Mouse (Mus musculus) urinary bladder, postnatal 36 days (tissue): ENCODE results near the gene Tmem132b.

ENCODE experiments used
- DNase-seq, 2 experiments: peaks; one replicate each; pipeline ENCODE4 v3.0.0; 2022; ENCODE audit warnings: low spot score in 2 of 2, mixed read lengths in 1 of 2

Gene Tmem132b

GRCm38 (mm10) chr5:125758506-125758905 lies 226.9 kb downstream of the Tmem132b start:
- DNase-seq = no peak

GRCm38 (mm10) chr5:125766941-125767340 lies 235.4 kb downstream of the Tmem132b start:
- DNase-seq = no peak

DNA sequence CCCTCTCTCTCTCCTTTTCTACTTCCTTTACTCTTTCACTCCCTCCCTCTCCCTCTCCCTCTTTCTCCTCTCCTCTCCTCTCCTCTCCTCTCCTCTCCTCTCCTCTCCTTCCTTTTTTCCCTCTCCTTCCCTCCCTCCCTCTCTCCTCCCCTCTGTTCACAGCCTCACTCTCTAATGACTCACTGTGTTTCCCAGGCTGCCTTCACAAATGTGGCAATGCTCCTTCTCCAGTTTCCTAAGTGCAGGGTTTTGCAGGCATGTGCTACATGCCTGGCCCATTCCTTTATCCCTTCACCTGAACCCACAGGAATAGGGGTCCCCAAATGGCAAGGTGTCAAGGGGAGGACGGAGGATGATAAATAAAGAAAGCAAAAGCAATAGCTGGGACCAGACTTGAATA lies 236.4 kb downstream of the Tmem132b start:
- no peak for DNase-seq

DNA sequence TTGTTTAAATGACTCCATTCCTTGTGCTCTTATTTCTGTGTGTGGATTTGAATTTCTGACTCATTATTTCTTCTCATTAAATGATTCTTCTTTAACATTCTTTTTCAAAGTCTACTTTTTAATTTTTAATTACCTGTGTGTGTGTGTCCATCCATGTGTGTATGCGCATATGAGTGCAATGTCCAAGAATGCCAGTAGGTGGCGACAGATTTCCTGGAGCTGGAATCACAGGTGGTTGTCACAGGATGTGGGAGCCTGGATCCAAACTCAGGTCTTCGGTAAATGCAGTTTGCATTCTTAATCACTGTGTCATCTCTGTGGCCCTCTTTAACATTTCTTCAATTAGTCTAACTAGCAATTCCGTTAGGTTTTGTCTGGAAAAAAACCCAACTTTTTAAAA lies 240.7 kb downstream of the Tmem132b start:
- no peak for DNase-seq

DNA sequence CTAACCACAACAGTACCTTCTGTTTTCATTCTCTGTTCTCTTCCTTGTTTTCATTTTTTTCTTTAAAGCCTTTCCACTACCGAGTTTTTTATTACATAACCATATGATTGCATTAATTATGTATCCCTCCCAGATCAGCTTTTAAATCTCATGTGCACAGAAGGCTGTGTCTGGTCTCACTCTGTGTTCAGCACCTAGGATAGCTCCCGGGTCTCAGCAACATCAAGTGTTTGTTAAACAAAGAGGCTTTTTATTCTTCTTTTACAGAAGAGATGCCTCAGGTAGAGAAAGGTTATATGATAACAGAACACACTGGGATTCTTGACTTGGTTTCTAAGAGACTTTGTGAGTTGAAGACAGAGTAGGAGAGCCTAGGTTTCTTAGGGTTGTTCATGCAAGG lies 241.2 kb downstream of the Tmem132b start:
- no peak for DNase-seq

DNA sequence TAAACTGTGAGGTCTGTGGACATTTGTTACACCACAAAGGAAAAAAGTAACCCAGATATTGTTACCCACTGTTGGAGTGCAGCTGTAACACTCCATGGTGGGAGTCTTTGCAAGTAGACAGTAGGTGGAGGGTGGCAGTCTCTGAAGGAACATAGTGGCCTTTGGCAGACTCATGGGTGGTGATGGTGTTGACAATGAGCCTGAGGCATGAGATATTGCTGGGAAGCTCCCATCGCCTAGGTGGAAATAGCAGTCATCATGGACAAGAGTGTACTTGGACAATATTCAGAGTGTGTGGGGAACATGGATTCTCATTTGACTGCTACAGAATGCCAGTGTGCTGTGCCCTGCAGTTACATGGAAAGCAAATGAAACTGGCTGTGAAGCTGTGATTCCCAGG lies 248.8 kb downstream of the Tmem132b start:
- no peak for DNase-seq

- no peak for DNase-seq
Measured at GRCm38 (mm10) chr5:125792643-125793042, 261.1 kb downstream of the Tmem132b start.

DNA sequence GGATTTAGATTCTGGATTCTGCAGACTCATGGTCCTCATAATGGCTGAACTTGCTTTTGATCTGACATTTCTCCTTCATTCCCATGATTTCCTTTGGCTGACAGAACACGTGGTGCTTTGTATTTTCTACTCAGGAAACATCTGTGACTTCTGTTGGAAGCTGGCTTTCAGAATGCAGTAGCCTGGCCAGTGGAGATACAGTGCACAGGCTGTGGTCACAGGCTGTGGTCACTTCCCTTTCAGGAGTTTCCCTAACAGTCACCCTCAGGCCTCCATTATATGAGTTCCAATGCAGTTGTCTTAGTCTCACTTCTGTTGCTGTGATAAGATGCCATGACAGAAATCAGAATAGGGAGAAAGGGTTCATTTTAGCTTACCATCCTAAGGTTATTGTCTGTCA lies 262.7 kb downstream of the Tmem132b start:
- no peak for DNase-seq

GRCm38 (mm10) chr5:125799622-125800021 lies 268.0 kb downstream of the Tmem132b start:
- no peak for DNase-seq

- DNase-seq = no peak
Measured at GRCm38 (mm10) chr5:125800025-125800424, 268.5 kb downstream of the Tmem132b start.

DNA sequence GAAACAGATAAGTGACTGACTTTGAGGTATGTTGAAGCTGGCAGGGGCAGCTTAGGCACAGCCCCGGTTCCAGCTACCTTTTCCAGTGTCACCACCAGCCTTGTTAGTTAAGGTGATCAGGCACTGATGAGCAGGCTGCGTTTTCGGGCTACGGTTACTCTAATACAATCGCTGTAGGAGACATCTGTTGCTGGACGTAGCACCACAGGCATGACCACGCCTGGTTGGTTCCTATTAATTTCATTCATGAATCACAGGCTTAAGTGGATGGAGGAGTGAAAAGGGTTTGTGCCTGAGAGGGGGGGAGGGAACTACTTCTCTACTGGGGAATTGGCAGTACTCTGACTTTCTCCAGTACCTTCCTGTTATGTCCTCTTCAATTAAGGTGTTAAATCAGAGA lies 271.2 kb downstream of the Tmem132b start:
- DNase-seq = no peak

GRCm38 (mm10) chr5:125805327-125805726 lies 273.8 kb downstream of the Tmem132b start:
- DNase-seq = no peak

- no peak for DNase-seq
Measured at GRCm38 (mm10) chr5:125807861-125808260, 276.3 kb downstream of the Tmem132b start.

DNA sequence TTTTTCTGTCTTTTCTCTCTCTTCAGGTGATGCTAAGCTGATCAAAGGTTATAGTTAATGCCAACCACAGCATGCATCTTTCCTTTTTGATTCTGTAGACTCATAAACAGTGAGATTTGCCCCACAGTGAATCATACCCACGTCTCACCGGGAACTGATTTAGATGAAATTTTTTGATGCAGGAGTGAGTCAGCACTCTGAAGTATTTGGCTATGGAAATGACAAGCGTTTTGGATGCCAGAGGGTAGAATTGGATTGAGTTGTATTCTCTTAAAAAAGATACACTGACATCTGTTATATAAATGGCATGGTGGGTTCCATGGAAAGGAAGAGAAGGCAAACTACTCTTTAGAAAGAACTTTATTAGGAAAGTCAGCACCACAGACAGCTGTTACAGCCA lies 297.8 kb downstream of the Tmem132b start:
- no peak for DNase-seq

GRCm38 (mm10) chr5:125835890-125836289 lies 304.3 kb downstream of the Tmem132b start:
- DNase-seq = no peak

DNA sequence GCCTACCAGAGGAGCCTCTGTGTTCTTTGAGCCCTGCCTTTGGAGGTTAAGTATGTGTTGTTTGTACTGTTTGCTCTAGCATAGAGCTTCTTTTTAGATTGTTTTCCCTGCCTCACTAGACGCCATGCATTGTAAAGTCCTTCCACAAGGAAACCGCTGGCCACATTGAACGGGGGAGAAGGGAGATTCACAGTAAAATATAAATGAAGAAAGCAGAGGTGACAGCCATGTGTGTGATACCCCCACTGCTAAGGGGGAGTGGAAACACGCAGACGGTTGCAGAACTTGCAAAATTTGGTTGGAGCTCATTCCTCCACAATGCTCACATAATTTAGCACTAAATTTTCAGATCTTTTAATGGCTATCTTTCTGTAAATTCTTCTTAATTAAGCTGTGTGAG lies 305.2 kb downstream of the Tmem132b start:
- no peak for DNase-seq
